Comparison of ENCODE assay signal across 18 mouse cellular contexts in the genomic region with DNA sequence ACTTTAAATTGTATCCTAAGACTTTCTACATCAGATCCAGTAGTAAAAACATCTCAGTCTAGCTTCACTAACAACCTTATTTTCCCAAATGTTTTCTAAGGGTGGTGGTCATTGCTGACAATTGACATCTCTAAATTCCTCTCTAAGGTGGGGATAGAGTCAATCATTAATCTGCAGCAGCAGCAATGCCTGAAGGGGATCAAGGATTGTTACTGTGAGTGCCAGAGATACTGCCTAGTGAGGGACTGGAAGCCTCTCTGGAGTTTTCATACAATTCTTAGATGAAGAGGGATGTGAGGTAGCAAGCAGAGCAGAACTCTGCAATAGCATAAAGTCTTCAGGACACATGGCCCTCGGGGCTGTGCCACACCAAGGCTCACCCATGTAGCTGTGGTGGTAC. TPM values are rescaled to one million over a fixed set of nuclear protein-coding genes. Genes with fewer than 3 reads are reported as not detected.
"Had no signal": no experiment of that assay in that cellular context is flagged by ENCODE, and none has a peak within 500 bp of the region (broad histone marks: within the 10 kb centered on the region; RNA-seq: fewer than 3 reads in every experiment).

No protein-coding gene starts in this region.

- H3K36me3 ChIP-seq: lung, embryonic 15.5 days; midbrain, embryonic 13.5 days; midbrain, embryonic 15.5 days; neural tube, embryonic 12.5 days; stomach, embryonic 15.5 days had no signal

- H3K27ac ChIP-seq: lung, embryonic 15.5 days; macrophage; midbrain, embryonic 13.5 days; midbrain, embryonic 15.5 days; neural tube, embryonic 12.5 days; stomach, embryonic 15.5 days; stomach, postnatal 0 days had no signal

- H3K9ac ChIP-seq: liver, postnatal 0 days; lung, embryonic 15.5 days; midbrain, embryonic 13.5 days; midbrain, embryonic 15.5 days; neural tube, embryonic 12.5 days; stomach, embryonic 15.5 days had no signal

- ATAC-seq: liver, postnatal 0 days; lung, postnatal 0 days; midbrain, embryonic 13.5 days; midbrain, embryonic 15.5 days had no signal

- H3K4me2 ChIP-seq: lung, embryonic 15.5 days; midbrain, embryonic 11.5 days; midbrain, embryonic 13.5 days; midbrain, embryonic 15.5 days; neural tube, embryonic 12.5 days; stomach, embryonic 15.5 days had no signal

- H3K4me3 ChIP-seq: lung, embryonic 15.5 days; megakaryocyte, embryonic 14.5 days; midbrain, embryonic 13.5 days; midbrain, embryonic 15.5 days; neural tube, embryonic 12.5 days; stomach, embryonic 15.5 days had no signal

- H3K9me3 ChIP-seq: lung, embryonic 15.5 days; megakaryocyte, embryonic 14.5 days; midbrain, embryonic 13.5 days; midbrain, embryonic 15.5 days; neural tube, embryonic 12.5 days; stomach, embryonic 15.5 days had no signal

- H3K4me1 ChIP-seq: lung, embryonic 15.5 days; megakaryocyte, embryonic 14.5 days; midbrain, embryonic 13.5 days; midbrain, embryonic 15.5 days; neural tube, embryonic 12.5 days; stomach, embryonic 15.5 days had no signal

- DNase-seq: liver, postnatal 0 days; lung, adult 2 months; lung, postnatal 14 days; lung, postnatal 36 days; right cerebral cortex, postnatal 14 days; thymus, adult 2 months; thymus, postnatal 25 days; thymus, postnatal 4 days had no signal

- H3K27me3 ChIP-seq: lung, embryonic 15.5 days; midbrain, embryonic 13.5 days; midbrain, embryonic 15.5 days; neural tube, embryonic 12.5 days; stomach, embryonic 15.5 days had no signal

RNA-seq across cellular contexts. Expression of a gene that starts 14.0 kb away (rescaled TPM):
- polyA plus RNA-seq: macrophage had no signal
